Mouse (Mus musculus): ENCODE measurements at regions not wholly inside any gene's neighbourhood (a gene's known extent, or its start where the extent isn't known, plus 50 kb on each side); places are given as distances from the start of the nearest gene placed in this dataset.
"Not testable (repeated sequence)": the region's sequence is repeated elsewhere in the genome, so short reads cannot be mapped to it uniquely, and the experiment has no call there.

GRCm38 (mm10) chr9:82484341-82484740 lies 345.0 kb upstream of the Irak1bp1 start:
- DNase-seq, result no peak

- DNase-seq, result no peak
Measured at GRCm38 (mm10) chr9:82493440-82493839, 335.9 kb upstream of the Irak1bp1 start.

- no peak for DNase-seq
Measured at GRCm38 (mm10) chr9:82510014-82510413, 319.3 kb upstream of the Irak1bp1 start.

GRCm38 (mm10) chr9:82518993-82519392 lies 310.3 kb upstream of the Irak1bp1 start:
- no peak for DNase-seq

- no peak for DNase-seq
Measured at GRCm38 (mm10) chr9:82527867-82528385, 301.4 kb upstream of the Irak1bp1 start.

GRCm38 (mm10) chr9:82552726-82553125 lies 276.6 kb upstream of the Irak1bp1 start:
- DNase-seq, result no peak

- DNase-seq, result no peak
Measured at GRCm38 (mm10) chr9:82553213-82553612, 276.1 kb upstream of the Irak1bp1 start.

GRCm38 (mm10) chr9:82562551-82563465 lies 266.5 kb upstream of the Irak1bp1 start:
- DNase-seq, result no peak

GRCm38 (mm10) chr9:82581373-82582018 lies 247.8 kb upstream of the Irak1bp1 start:
- no peak for DNase-seq

- DNase-seq, result no peak
Measured at GRCm38 (mm10) chr9:82609111-82609510, 220.2 kb upstream of the Irak1bp1 start.

GRCm38 (mm10) chr9:82609946-82610345 lies 219.4 kb upstream of the Irak1bp1 start:
- DNase-seq, result no peak

- DNase-seq, result no peak
Measured at GRCm38 (mm10) chr9:82612526-82612925, 216.8 kb upstream of the Irak1bp1 start.

GRCm38 (mm10) chr9:82632411-82632810 lies 196.9 kb upstream of the Irak1bp1 start:
- DNase-seq, result no peak

GRCm38 (mm10) chr9:82640277-82640676 lies 189.1 kb upstream of the Irak1bp1 start:
- DNase-seq, result no peak

- DNase-seq, result no peak
Measured at GRCm38 (mm10) chr9:82643900-82644299, 185.4 kb upstream of the Irak1bp1 start.

GRCm38 (mm10) chr9:82655511-82655910 lies 173.8 kb upstream of the Irak1bp1 start:
- DNase-seq, result not testable (repeated sequence)

GRCm38 (mm10) chr9:82682196-82682595 lies 147.1 kb upstream of the Irak1bp1 start:
- DNase-seq, result no peak

- DNase-seq, result no peak
Measured at GRCm38 (mm10) chr9:82709411-82709983, 119.8 kb upstream of the Irak1bp1 start.

- no peak for DNase-seq
Measured at GRCm38 (mm10) chr9:82709991-82710593, 119.2 kb upstream of the Irak1bp1 start.

GRCm38 (mm10) chr9:82710945-82711516 lies 118.3 kb upstream of the Irak1bp1 start:
- no peak for DNase-seq

- no peak for DNase-seq
Measured at GRCm38 (mm10) chr9:82712769-82713733, 116.3 kb upstream of the Irak1bp1 start.

All from lung, adult 18-20 months (tissue).